9 mouse cellular contexts compared by ENCODE assay signal in genomic region chr1:136135046-136135445, GRCm38 (mm10). TPM values are rescaled to one million over a fixed set of nuclear protein-coding genes. Genes with fewer than 3 reads are reported as not detected.
DNase-seq lines count a peak whose midpoint lies in the region; ATAC-seq and TF ChIP-seq lines count a peak whose summit lies in the region.
"Had no signal": no experiment of that assay in that cellular context is flagged by ENCODE, and none has a peak within 500 bp of the region (broad histone marks: within the 10 kb centered on the region; RNA-seq: fewer than 3 reads in every experiment).

No protein-coding gene starts in this region.

- peaks cover 71% of the 10 kb centered on the region for H3K4me1 ChIP-seq in hindbrain, embryonic 16.5 days (ENCODE audit: control insufficient read depth, insufficient read depth, low read depth, low read length)
- peaks cover 97% of the 10 kb centered on the region for H3K4me1 ChIP-seq in megakaryocyte, embryonic 14.5 days
- peaks cover 13% of the 10 kb centered on the region for H3K4me1 ChIP-seq in stomach, postnatal 0 days (replicated peaks; ENCODE audit: control insufficient read depth, insufficient read depth)
- peaks cover 29% of the 10 kb centered on the region for H3K4me1 ChIP-seq in cerebellum, adult 2 months (ENCODE audit: control insufficient read depth, insufficient read depth, low read length)

- no peak for TF ChIP-seq POLR2A in cerebellum, adult 2 months (IDR thresholded peaks at IDR 0.05; ENCODE audit: borderline replicate concordance, insufficient read depth, low read length)

- ATAC-seq in activated CD4-positive, CD25-positive, alpha-beta regulatory T cell, adult 4 months = peak; percentile 67
- ATAC-seq in hindbrain, embryonic 16.5 days = no peak
- peak; percentile 70 for ATAC-seq in stomach, postnatal 0 days (ENCODE audit: low FRiP score, low TSS enrichment)

- 67% methylated on average over 1 of the region's 1 CpGs for WGBS in hindbrain, embryonic 16.5 days
- WGBS in stomach, postnatal 0 days = 40% methylated on average over 1 of the region's 1 CpGs
- WGBS in cerebellum, adult 2 months = 83% methylated on average over 1 of the region's 1 CpGs

- H3K9ac ChIP-seq in hindbrain, embryonic 16.5 days (ENCODE audit: low read depth, low read length) = no peak overlapping the region
- H3K9ac ChIP-seq in stomach, postnatal 0 days (ENCODE audit: low read length) = no peak overlapping the region

- peak; percentile 33; the same call in 1 of the 2 replicates for TF ChIP-seq CTCF in stomach, postnatal 0 days (IDR thresholded peaks at IDR 0.05; ENCODE audit: low read depth)
- TF ChIP-seq CTCF in cerebellum, adult 2 months (IDR thresholded peaks at IDR 0.05; ENCODE audit: borderline replicate concordance, insufficient read depth, low read depth, low read length) = no peak

- DNase-seq in gastrocnemius, postnatal 14 days = peak; percentile 26
- no peak for DNase-seq in gastrocnemius, adult 8-10 months (ENCODE audit: low spot score in 2 of 2)
- DNase-seq in stomach, postnatal 0 days (ENCODE audit: low spot score) = peak; percentile 79
- DNase-seq in cerebellum, adult 2 months = no peak
- no peak for DNase-seq in Muller cell, postnatal 12 days (ENCODE audit: inconsistent ontology term)

- TF ChIP-seq EP300 in stomach, postnatal 0 days (optimal IDR thresholded peaks at IDR 0.05) = no peak

- H3K36me3 ChIP-seq in hindbrain, embryonic 16.5 days (ENCODE audit: control insufficient read depth, insufficient read depth, low read length) = no peaks in the 10 kb centered on the region
- peaks cover 7% of the 10 kb centered on the region for H3K36me3 ChIP-seq in megakaryocyte, embryonic 14.5 days (replicated peaks; ENCODE audit: low read length)
- H3K36me3 ChIP-seq in stomach, postnatal 0 days (ENCODE audit: control insufficient read depth, insufficient read depth, low read length) = no peaks in the 10 kb centered on the region

- H3K4me2 ChIP-seq in hindbrain, embryonic 16.5 days (ENCODE audit: low read length) = peak overlapping the region; percentile 19
- H3K4me2 ChIP-seq in stomach, postnatal 0 days (replicated peaks; ENCODE audit: low read depth) = no peak overlapping the region

- intact Hi-C loops in gastrocnemius, postnatal 14 days (cut with DNase I; ENCODE audit: low total_unique reads) = no loop called here

- H3K27ac ChIP-seq in hindbrain, embryonic 16.5 days (ENCODE audit: low read depth, low read length) = no peak overlapping the region
- H3K27ac ChIP-seq in stomach, postnatal 0 days (replicated peaks) = peak overlapping the region; percentile 67; the same call in 1 of the 2 replicates
- no peak overlapping the region for H3K27ac ChIP-seq in cerebellum, adult 2 months (ENCODE audit: insufficient read depth, low read length)
- H3K27ac ChIP-seq: heart, adult 2 months had no signal

- H3K27me3 ChIP-seq in hindbrain, embryonic 16.5 days (replicated peaks; ENCODE audit: control insufficient read depth, insufficient read depth, low read length) = no peaks in the 10 kb centered on the region
- H3K27me3 ChIP-seq in megakaryocyte, embryonic 14.5 days (replicated peaks) = no peaks in the 10 kb centered on the region
- no peaks in the 10 kb centered on the region for H3K27me3 ChIP-seq in stomach, postnatal 0 days (ENCODE audit: control insufficient read depth, insufficient read depth, low read length)
- no peaks in the 10 kb centered on the region for H3K27me3 ChIP-seq in cerebellum, adult 2 months (ENCODE audit: control insufficient read depth, insufficient read depth, low read length)

- no peak overlapping the region for H3K4me3 ChIP-seq in hindbrain, embryonic 16.5 days (ENCODE audit: low read length)
- H3K4me3 ChIP-seq in megakaryocyte, embryonic 14.5 days (replicated peaks) = peak overlapping the region; percentile 99
- no peak overlapping the region for H3K4me3 ChIP-seq in stomach, postnatal 0 days (ENCODE audit: low read depth, low read length)
- H3K4me3 ChIP-seq in cerebellum, adult 2 months (replicated peaks; ENCODE audit: insufficient read depth, low read depth, low read length) = no peak overlapping the region
- H3K4me3 ChIP-seq: heart, adult 2 months had no signal

- H3K9me3 ChIP-seq in hindbrain, embryonic 16.5 days (ENCODE audit: control insufficient read depth, low read length) = no peaks in the 10 kb centered on the region
- H3K9me3 ChIP-seq in megakaryocyte, embryonic 14.5 days = no peaks in the 10 kb centered on the region
- H3K9me3 ChIP-seq in stomach, postnatal 0 days (ENCODE audit: control insufficient read depth, low read length) = no peaks in the 10 kb centered on the region

RNA-seq across cellular contexts. Expression of gene Kif21b, which starts 3.9 kb away (rescaled TPM):
- under 1 TPM; 0.40 to 0.76 TPM for total RNA-seq in gastrocnemius, postnatal 14 days (2021)
- total RNA-seq in gastrocnemius, adult 8-10 months (2022) = under 1 TPM; 0.31 to 0.70 (median 0.34) TPM
- 10 to 100 TPM; 26.6 to 31.2 TPM for polyA plus RNA-seq in activated CD4-positive, CD25-positive, alpha-beta regulatory T cell, adult 4 months (2017; shearing (Covaris generic))
- 43.6 and 44.3 TPM in 2 replicates for polyA plus RNA-seq in hindbrain, embryonic 16.5 days (2015; fragmentation: Nextera tagmentation; extraction: Ambion mirVana)
- 8.3 and 9.3 TPM in 2 replicates for polyA plus RNA-seq in megakaryocyte, embryonic 14.5 days (2012; ENCODE audit: insufficient read depth, low replicate concordance)
- polyA plus RNA-seq in stomach, postnatal 0 days (2015; fragmentation: Nextera tagmentation; extraction: Ambion mirVana) = 0.29 and 0.36 TPM in 2 replicates
- 19.1 and 21.0 TPM in 2 replicates for polyA plus RNA-seq in cerebellum, adult 2 months (2012; rRNA removed)

Comparison
In these comparisons a context has a peak if more than half of its experiments do, and no peak if none do; other contexts are left out.
1. DNase-seq: peak in gastrocnemius, postnatal 14 days (single experiment) and stomach, postnatal 0 days (single experiment); none in gastrocnemius, adult 8-10 months (0 of 2), cerebellum, adult 2 months (0 of 2) and Muller cell, postnatal 12 days (single experiment).